In the genomic region with DNA sequence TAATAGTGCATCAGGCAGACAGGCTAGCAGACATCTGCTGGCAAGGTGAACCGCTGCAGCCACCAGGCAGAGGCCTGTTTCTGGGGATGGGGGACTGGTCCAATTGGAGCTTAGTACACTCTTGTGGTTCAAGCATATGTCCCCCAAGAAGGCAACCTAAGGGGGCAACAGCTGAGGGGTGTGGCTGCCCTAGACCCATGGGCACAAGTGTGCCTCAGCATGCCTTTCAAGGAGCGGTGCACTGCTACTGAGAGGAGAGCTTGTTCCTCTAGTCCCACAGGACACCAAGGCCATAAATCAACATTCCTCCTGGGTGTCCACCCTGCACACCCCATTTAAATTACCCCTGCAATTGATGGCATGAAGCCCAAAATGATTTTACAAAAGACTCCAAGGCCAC, we compare ENCODE assay signal across 24 mouse cellular contexts.
"Had no signal": no experiment of that assay in that cellular context is flagged by ENCODE, and none has a peak within 500 bp of the region (broad histone marks: within the 10 kb centered on the region; RNA-seq: fewer than 3 reads in every experiment).

No protein-coding gene starts in this region.

- H3K9ac ChIP-seq: heart, embryonic 13.5 days; heart, embryonic 15.5 days; hindbrain, embryonic 12.5 days; hindbrain, embryonic 14.5 days; intestine, embryonic 15.5 days; kidney, embryonic 15.5 days; limb, embryonic 12.5 days; liver, embryonic 12.5 days; liver, embryonic 14.5 days had no signal

- H3K27ac ChIP-seq: heart, adult 2 months; heart, embryonic 13.5 days; heart, embryonic 15.5 days; hindbrain, embryonic 10.5 days; hindbrain, embryonic 12.5 days; hindbrain, embryonic 14.5 days; intestine, embryonic 15.5 days; kidney, embryonic 15.5 days; kidney, postnatal 0 days; limb, embryonic 12.5 days; liver, embryonic 12.5 days; liver, embryonic 14.5 days had no signal

- H3K27me3 ChIP-seq: heart, embryonic 13.5 days; heart, embryonic 15.5 days; hindbrain, embryonic 12.5 days; intestine, embryonic 15.5 days; kidney, embryonic 15.5 days; limb, embryonic 12.5 days; liver, embryonic 12.5 days had no signal

- H3K9me3 ChIP-seq: heart, embryonic 13.5 days; heart, embryonic 15.5 days; hindbrain, embryonic 10.5 days; hindbrain, embryonic 12.5 days; intestine, embryonic 15.5 days; kidney, embryonic 15.5 days; limb, embryonic 12.5 days; liver, embryonic 12.5 days had no signal

- H3K4me2 ChIP-seq: heart, embryonic 11.5 days; heart, embryonic 13.5 days; heart, embryonic 15.5 days; hindbrain, embryonic 12.5 days; hindbrain, embryonic 14.5 days; intestine, embryonic 15.5 days; kidney, embryonic 15.5 days; limb, embryonic 12.5 days; liver, embryonic 12.5 days had no signal

- DNase-seq: gastrocnemius, postnatal 25 days; heart, adult 2 months; heart, postnatal 4 days; kidney, adult 18-20 months; kidney, adult 8-10 months; kidney, postnatal 14 days; kidney, postnatal 36 days; layer of hippocampus, adult 9-11 months; layer of hippocampus, postnatal 36 days; left cerebral cortex, postnatal 4 days had no signal

- ATAC-seq: hindbrain, embryonic 16.5 days; inflammation-experienced regulatory T-cells, adult 6 months; intestine, embryonic 15.5 days; liver, embryonic 12.5 days had no signal

- H3K4me3 ChIP-seq: heart, adult 2 months; heart, embryonic 13.5 days; heart, embryonic 15.5 days; hindbrain, embryonic 10.5 days; hindbrain, embryonic 12.5 days; intestine, embryonic 15.5 days; kidney, embryonic 15.5 days; limb, embryonic 12.5 days; liver, embryonic 12.5 days had no signal

- H3K4me1 ChIP-seq: heart, embryonic 13.5 days; heart, embryonic 15.5 days; hindbrain, embryonic 12.5 days; intestine, embryonic 15.5 days had no signal
